Mouse (Mus musculus) testis, postnatal 10 days (tissue): ENCODE results near the gene Fam168b.

ENCODE experiments used
- DNase-seq: peaks from one replicate; pipeline ENCODE4 v3.0.0; 2021; ENCODE audit warnings: low spot score

Gene Fam168b

GRCm38 (mm10) chr1:34850343-34851136 is 7.7 kb upstream of the Fam168b start:
- no peak for DNase-seq

DNA sequence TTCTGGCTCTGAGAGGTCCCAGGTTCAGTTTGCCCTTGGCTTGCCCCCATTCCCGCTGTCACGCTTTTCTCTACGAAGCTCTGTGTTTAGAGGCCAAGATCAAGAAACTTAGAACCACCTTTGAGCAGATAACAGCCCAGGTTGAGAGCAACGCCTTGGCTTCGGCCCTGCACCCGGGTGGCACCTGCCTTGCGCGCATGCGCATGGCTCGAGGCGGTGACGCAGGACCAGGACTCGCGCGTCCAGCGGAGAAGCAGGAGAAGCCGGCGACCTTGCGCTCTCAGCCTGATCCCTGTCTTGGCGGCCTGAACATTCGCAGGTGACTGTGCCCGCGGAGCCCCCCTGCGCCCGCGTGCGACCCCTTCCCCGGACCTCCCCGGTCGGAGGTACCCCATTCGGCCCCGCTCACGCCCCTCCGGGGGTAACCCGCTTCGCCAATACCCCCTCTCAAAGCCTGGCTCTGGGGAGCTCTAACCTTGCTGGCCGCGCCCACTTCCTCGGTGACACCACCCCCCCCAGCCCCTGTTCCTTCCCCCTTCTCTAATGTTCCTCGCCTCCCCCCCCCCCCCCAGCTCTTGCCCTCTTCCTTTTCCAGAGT is 7.0 kb upstream of the Fam168b start, which contains the start of gene Plekhb2:
Gene Plekhb2 (plus strand): TSS at position 232 of the 598 bp plus-strand sequence.
- DNase-seq, result peak; percentile 86

- DNase-seq, result no peak
Observed at GRCm38 (mm10) chr1:34847070-34847469, 4.2 kb upstream of the Fam168b start.

DNA sequence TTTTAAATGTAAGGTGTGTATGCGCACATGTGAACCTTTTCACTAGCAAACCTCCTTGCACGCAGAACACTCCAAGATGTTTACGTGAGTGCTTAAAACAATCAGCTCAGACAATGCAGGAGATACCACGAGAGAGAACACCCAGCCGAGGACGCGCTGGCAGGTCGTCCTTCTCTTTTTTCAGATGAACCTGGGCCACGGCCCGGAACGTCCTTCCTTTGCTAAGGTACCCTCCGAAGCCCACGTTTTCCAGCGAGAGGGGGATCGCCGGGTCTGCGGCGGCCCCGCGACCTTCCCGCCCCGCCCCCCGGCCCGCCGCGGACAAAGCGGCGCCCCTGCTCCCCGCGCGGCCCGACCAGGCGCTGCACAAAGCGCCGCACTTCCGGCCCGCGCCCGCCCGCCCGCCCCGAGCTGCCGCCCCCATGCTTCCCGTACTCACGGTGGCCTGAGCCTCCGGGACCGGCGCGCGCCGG is 440 bp downstream of the Fam168b start:
- peak; percentile 76 for DNase-seq

DNA sequence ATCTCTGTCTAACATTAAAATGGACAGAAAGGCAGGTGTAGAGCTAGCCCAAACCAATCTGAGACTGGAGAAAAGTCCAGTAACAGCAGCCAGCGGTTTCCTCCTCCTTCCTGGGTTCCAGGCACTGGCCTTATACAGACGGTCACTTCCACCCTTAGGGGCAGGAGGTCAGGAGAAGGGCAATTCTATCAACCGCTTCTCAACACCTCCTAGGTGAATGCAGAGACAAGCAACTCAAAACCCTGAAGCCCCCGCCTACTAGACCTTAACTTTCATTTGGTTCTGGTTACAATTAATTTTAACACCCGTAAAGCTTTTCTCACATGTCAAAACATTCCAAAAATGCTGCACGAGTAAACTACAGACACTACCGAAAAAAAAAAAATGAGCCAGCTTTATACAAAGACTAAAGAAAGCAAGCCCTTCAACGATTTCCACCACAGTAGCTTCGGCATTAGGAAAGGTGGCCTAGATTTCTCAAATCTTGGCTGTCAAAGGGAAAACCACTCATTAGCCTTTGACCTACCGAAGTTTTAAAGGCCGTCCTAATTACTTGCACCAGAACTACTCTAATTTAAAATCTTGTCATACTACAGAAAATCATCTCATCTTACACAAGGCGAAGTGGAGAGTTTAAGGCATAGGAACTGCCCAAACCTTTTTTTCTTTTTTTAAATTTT is 1.0 kb downstream of the Fam168b start:
- DNase-seq, result no peak

- DNase-seq, result no peak
Observed at GRCm38 (mm10) chr1:34839241-34839640, 3.6 kb downstream of the Fam168b start.

DNA sequence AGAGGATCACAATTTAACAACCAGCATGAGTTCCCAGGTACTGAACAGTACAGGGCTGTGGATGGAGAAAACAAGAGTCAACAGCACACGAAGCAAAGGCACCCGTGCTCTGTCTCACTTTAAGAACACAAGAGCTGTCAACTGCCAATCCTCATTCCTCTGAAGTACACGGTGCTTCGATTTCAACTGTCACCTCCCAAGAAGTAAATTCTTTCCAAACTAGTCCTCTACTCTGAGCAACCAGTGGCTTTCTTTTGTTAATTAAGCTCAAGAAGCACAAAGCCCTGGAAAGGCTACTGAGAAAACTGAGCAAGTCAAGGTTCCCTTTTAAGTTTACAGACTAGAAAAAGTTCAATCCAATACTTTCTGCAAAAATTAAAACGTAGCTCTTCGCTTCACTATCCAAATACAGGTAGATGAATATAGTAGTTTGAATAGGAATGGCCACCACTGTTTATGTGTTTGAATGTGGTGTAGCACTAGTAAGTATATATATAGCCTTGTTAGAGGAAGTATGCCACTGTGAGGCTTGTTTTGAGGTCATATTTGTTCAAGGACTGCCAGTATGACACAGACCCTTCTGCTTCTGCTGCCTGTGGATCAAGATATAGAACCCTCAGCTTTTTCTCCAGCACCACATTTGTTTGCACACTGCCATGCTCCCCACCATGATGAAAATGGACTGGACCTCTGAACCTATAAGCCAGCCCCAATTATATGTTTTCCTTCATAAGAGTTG is 4.7 kb downstream of the Fam168b start:
- no peak for DNase-seq

DNA sequence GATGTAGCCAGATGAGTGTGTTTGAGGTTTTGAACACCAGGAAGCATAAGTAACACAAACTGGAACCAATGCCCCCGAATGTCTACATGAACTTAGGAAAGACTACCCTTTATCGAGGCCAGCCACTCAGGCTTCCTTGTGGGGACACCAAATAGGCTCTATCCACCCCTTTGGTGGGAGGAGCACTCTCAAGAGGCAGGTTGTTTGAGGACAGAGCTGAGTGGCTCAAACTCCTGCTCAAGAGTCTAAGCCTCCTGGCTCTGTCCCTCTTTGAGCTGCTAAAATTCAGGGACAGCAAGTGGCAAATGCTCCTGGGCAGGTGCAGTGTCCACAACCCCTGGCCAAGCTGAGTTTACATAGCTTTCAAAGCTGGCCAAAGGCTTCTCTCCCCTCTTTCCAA is 8.0 kb downstream of the Fam168b start:
- no peak for DNase-seq

- DNase-seq, result no peak
Observed at GRCm38 (mm10) chr1:34831381-34831780, 11.5 kb downstream of the Fam168b start.

DNA sequence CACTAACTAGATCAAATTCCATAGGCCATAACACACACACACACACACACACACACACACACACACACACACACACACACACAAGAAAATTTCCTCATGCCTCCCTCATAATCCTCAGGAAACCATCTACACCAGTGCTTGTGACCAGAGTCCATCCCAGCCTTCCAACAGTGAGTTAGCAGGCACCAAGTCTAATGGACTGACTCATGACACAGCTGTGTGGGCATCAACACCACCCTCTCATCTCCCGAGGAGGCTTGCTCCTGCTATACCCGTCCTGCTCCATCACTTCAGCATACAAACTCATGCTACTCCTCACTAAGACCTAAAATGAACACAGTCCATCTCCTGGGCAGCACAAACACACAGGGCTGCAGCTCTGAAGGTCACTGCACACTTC is 11.9 kb downstream of the Fam168b start:
- no peak for DNase-seq

GRCm38 (mm10) chr1:34828528-34829294 is 14.2 kb downstream of the Fam168b start:
- DNase-seq, result no peak

- DNase-seq, result no peak
Observed at GRCm38 (mm10) chr1:34827900-34828299, 15.0 kb downstream of the Fam168b start.

DNA sequence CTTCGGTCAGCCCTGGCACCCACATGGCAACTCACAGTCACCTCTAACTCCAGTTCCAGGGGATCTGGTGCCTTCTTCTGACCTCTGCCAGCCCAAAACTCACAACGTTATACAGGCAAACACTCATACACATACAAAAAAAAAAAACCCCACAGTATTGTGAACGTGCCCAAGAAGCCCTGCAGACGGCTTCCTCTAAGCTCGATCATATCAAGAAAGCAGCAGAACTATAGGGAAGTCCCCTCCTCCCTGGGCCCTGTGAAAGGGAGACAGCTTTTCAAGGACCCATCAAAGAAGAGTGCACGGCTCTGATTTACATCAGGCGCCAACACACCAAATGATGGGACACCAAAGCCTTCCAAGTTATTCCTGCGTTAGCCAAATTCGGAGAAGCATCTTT is 17.0 kb downstream of the Fam168b start:
- no peak for DNase-seq

GRCm38 (mm10) chr1:34824208-34824607 is 18.7 kb downstream of the Fam168b start:
- no peak for DNase-seq

- no peak for DNase-seq
Observed at GRCm38 (mm10) chr1:34823353-34823752, 19.5 kb downstream of the Fam168b start.

DNA sequence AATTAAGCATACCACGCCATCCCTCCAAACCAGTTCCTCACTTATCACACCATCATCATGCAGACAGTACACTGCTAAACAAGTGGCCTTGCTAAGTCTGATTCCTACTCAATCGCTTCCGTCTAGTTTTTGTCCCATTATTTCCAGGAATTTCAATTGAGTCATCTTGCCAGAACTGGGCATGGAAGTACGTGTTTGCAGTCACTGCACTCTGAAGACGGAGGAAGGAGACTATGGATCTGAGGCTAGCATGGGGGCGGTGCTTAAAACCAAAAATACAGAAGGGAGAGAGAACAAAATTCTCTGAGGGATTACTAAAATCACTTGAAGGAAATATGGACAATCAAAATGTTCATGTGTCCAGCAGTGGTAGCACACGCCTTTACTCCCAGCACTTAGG is 20.1 kb downstream of the Fam168b start:
- DNase-seq, result no peak

- DNase-seq, result no peak
Observed at GRCm38 (mm10) chr1:34822003-34822402, 20.9 kb downstream of the Fam168b start.

GRCm38 (mm10) chr1:34821411-34821810 is 21.5 kb downstream of the Fam168b start:
- no peak for DNase-seq

DNA sequence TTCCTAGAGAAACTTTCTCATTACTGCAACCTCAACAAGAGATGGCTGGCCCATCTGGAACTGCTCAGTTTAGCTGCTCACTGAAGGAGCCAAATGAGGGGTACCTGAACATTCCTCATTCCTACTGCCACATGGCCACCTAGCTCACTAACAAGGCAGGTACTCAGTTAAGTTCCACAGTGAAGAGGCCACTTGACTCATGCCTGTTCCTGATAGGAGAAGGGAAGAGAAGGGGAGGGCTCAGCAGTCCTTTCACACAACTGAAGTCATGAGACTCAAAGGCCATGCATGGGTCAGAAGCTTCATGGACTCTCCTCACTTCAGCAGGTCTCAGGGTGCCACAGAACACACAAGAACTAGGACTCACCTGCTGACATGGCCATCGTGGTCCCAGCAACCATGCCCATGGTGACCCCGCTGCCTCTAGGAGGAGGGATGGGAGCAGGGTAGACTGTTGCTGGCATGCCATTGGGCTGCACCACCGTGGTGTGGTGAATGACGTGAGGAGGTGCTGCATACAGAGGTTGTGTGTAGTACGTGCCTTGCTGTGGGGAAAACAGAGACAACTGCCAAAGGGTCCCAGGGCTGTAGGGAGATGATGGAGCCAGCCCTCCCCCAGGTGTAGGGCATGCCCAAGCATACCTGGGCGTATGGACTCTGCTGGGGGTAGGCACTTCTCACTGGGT is 23.5 kb downstream of the Fam168b start:
- no peak for DNase-seq

DNA sequence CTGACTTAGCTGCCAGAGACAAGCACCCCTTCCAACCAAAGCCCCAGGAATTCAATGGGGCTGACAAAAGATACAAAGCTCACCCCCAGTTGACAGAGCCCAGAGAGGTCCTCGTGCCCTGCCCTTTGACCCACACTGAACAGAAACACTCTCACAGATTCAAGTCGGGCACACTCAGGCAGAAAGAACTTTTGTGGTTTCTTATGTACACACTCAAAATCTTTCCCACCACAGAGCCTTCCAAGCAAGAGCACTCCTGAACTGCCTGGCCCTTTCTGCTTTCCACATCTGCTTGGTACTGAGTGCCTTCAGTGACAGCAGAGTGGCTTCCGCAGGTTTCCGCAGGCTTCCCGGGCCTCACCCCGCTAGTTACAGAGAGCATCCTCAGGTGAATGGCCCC is 27.0 kb downstream of the Fam168b start:
- DNase-seq, result no peak
